Mouse (Mus musculus) liver, embryonic 14.5 days (tissue): Measurements from ENCODE around the gene Pip4k2c. TPM values are rescaled to one million over a fixed set of nuclear protein-coding genes. Genes with fewer than 3 reads are reported as not detected.

Experiments
- ATAC-seq: fragments of 200-750 bp; cut with Nextera tagmentation; 2 replicates; pipeline ENCODE4 v1.8.0; 2017; ENCODE audit warnings: moderate number of reproducible peaks, mild to moderate bottlenecking, moderate library complexity; ENCODE audit not compliant: insufficient read depth
- DNase-seq, 3 experiments: peaks; one replicate each; pipeline ENCODE4 v3.0.0-alpha.2; 2012 to 2013; ENCODE audit warnings: low read depth in 3 of 3, low spot score in 3 of 3
- H3K27ac ChIP-seq: fragments of 300-500 bp; sonication (generic); 2 replicates; pipeline ENCODE4 v1.5.1; 2014; ENCODE audit warnings: moderate library complexity, mild to moderate bottlenecking, control low read depth, inconsistent platforms
- H3K27me3 ChIP-seq: fragments of 300-500 bp; sonication (generic); 2 replicates; pipeline ENCODE4 v1.6.1; 2014; ENCODE audit warnings: mild to moderate bottlenecking, low read length, moderate library complexity; ENCODE audit not compliant: control insufficient read depth, insufficient read depth
- H3K36me3 ChIP-seq: fragments of 300-500 bp; sonication (generic); replicated peaks from 2 replicates; pipeline ENCODE4 v1.6.1; 2014; ENCODE audit warnings: low read depth; ENCODE audit not compliant: control insufficient read depth, insufficient read depth
- H3K4me1 ChIP-seq, 2 experiments: fragments of 200-500 bp in 1 of 2; fragments of 300-500 bp in 1 of 2; sonication (generic) in 1 of 2; replicated peaks; 2 replicates each; pipeline ENCODE4 v1.6.1; 2012 to 2014; ENCODE audit warnings: antibody characterized with exemption in 1 of 2, inconsistent platforms in 1 of 2, low read length in 1 of 2; ENCODE audit not compliant: control insufficient read depth in 2 of 2, insufficient read depth in 2 of 2
- H3K4me2 ChIP-seq: fragments of 300-500 bp; sonication (generic); 2 replicates; pipeline ENCODE4 v1.6.1; 2014; ENCODE audit warnings: low read depth, mild to moderate bottlenecking, control low read depth, moderate library complexity
- H3K4me3 ChIP-seq, 2 experiments: fragments of 200-500 bp in 1 of 2; fragments of 300-500 bp in 1 of 2; sonication (generic) in 1 of 2; 2 replicates each; pipeline ENCODE4 v1.5.1; 2012 to 2014; ENCODE audit warnings: low read depth in 2 of 2, low read length in 2 of 2, mild to moderate bottlenecking in 2 of 2, control low read depth in 1 of 2, inconsistent platforms in 1 of 2, moderate library complexity in 1 of 2; ENCODE audit not compliant: insufficient read depth in 1 of 2
- H3K9ac ChIP-seq: fragments of 300-500 bp; sonication (generic); replicated peaks from 2 replicates; pipeline ENCODE4 v1.6.1; 2014; ENCODE audit warnings: mild to moderate bottlenecking, control low read depth, moderate library complexity
- H3K9me3 ChIP-seq: fragments of 300-500 bp; sonication (generic); 2 replicates; pipeline ENCODE4 v1.6.1; 2016; ENCODE audit warnings: low read length, mixed read lengths; ENCODE audit not compliant: control insufficient read depth
- CTCF ChIP-seq: IDR thresholded peaks from 2 replicates; pipeline ENCODE4 v1.5.1; 2016; ENCODE audit warnings: antibody characterized with exemption, low read depth, control low read depth
- EP300 ChIP-seq: IDR thresholded peaks from 2 replicates; pipeline ENCODE4 v1.6.1; 2016; ENCODE audit warnings: antibody characterized with exemption, low read depth
- WGBS: fragments of 180-500 bp; shearing (Covaris S2); extraction: QIAGEN DNeasy Blood & Tissue Kit; methylation state at CpG from one replicate; pipeline ENCODE4 v1.1.7; 2014; ENCODE audit not compliant: insufficient replicate concordance; 5-methylcytosine and 5-hydroxymethylcytosine counted together
- polyA plus RNA-seq, 2 experiments: library from polyadenylated mRNA; depleted of rRNA in 1 of 2; stranded (reverse) in 1 of 2; unstranded in 1 of 2; fragments of >200 nt; fragmentation: Nextera tagmentation in 1 of 2; extraction: Ambion mirVana in 1 of 2; gene quantifications; 2 replicates each; pipeline versions ENCODE4 v1.2.1 to v1.2.3; 2012 to 2014

Gene Pip4k2c
- polyA plus RNA-seq, 2 experiments, result 25.7 to 31.2 TPM

GRCm38 (mm10) chr10:127167614-127168192 lies 43.7 kb downstream of the Pip4k2c start:
- DNase-seq (no peak), ATAC-seq (no peak)
- no peak overlapping the region for H3K4me3 ChIP-seq
- 45% methylated on average over 10 of the region's 10 CpGs for WGBS
- H3K9me3 ChIP-seq, result no peaks in the 10 kb centered on the region
- no peaks in the 10 kb centered on the region for H3K36me3 ChIP-seq
- no peak overlapping the region for H3K9ac ChIP-seq
- peaks cover 4 to 17% of the 10 kb centered on the region in 2 experiments for H3K4me1 ChIP-seq
- H3K27me3 ChIP-seq, result peaks cover 24% of the 10 kb centered on the region
- peak overlapping the region; percentile 15; the same call in 1 of the 2 replicates for H3K4me2 ChIP-seq
- H3K27ac ChIP-seq, result no peak overlapping the region
- TF ChIP-seq EP300, result no peak
- TF ChIP-seq CTCF, result no peak

- H3K4me3 ChIP-seq, result peak overlapping the region; percentile 54 to 63
- H3K9me3 ChIP-seq, result no peaks in the 10 kb centered on the region
- peak overlapping the region; percentile 96 for H3K4me2 ChIP-seq
- H3K9ac ChIP-seq, result no peak overlapping the region
- no peaks in the 10 kb centered on the region for H3K36me3 ChIP-seq
- no peak for DNase-seq
- TF ChIP-seq CTCF, result no peak
- no peak for TF ChIP-seq EP300
- H3K4me1 ChIP-seq, result peaks cover 4 to 17% of the 10 kb centered on the region in 2 experiments
- H3K27me3 ChIP-seq, result peaks cover 24% of the 10 kb centered on the region
- WGBS, result 23% methylated on average over 15 of the region's 15 CpGs
- no peak for ATAC-seq
- no peak overlapping the region for H3K27ac ChIP-seq
Observed at GRCm38 (mm10) chr10:127166771-127167613, 44.4 kb downstream of the Pip4k2c start.

GRCm38 (mm10) chr10:127166404-127166715 lies 45.0 kb downstream of the Pip4k2c start:
- no peaks in the 10 kb centered on the region for H3K9me3 ChIP-seq
- H3K4me3 ChIP-seq, result peak overlapping the region; percentile 54 to 63
- no peak for TF ChIP-seq CTCF
- TF ChIP-seq EP300, result no peak
- H3K36me3 ChIP-seq, result no peaks in the 10 kb centered on the region
- no peak overlapping the region for H3K27ac ChIP-seq
- WGBS, result 9% methylated on average over 11 of the region's 11 CpGs
- H3K4me1 ChIP-seq, result peaks cover 4 to 17% of the 10 kb centered on the region in 2 experiments
- ATAC-seq (no peak), DNase-seq (no peak)
- peak overlapping the region; percentile 96 for H3K4me2 ChIP-seq
- peaks cover 24% of the 10 kb centered on the region for H3K27me3 ChIP-seq
- peak overlapping the region; percentile 72 for H3K9ac ChIP-seq

- H3K36me3 ChIP-seq, result no peaks in the 10 kb centered on the region
- H3K9me3 ChIP-seq, result no peaks in the 10 kb centered on the region
- no peak overlapping the region for H3K27ac ChIP-seq
- WGBS, result under 1% methylated on average over 56 of the region's 56 CpGs
- peak overlapping the region; percentile 54 to 63 for H3K4me3 ChIP-seq
- TF ChIP-seq CTCF, result no peak
- no peak for TF ChIP-seq EP300
- no peak for DNase-seq
- H3K9ac ChIP-seq, result peak overlapping the region; percentile 72
- peak; percentile 72 for ATAC-seq
- peaks cover 4 to 17% of the 10 kb centered on the region in 2 experiments for H3K4me1 ChIP-seq
- H3K4me2 ChIP-seq, result peak overlapping the region; percentile 96
- peaks cover 24% of the 10 kb centered on the region for H3K27me3 ChIP-seq
Observed at GRCm38 (mm10) chr10:127165654-127166403, 45.6 kb downstream of the Pip4k2c start.

GRCm38 (mm10) chr10:127165354-127165653 lies 46.1 kb downstream of the Pip4k2c start:
- Histone ChIP-seq H3K27me3 (peaks cover 24% of the 10 kb centered on the region), H3K27ac (no peak overlapping the region; the same call in 1 of the 2 replicates), H3K4me1 (peaks cover 4 to 15% of the 10 kb centered on the region in 2 experiments), H3K36me3 (no peaks in the 10 kb centered on the region), H3K4me3 (peak overlapping the region; percentile 54 to 63), H3K4me2 (peak overlapping the region; percentile 96), H3K9ac (peak overlapping the region; percentile 72), H3K9me3 (no peaks in the 10 kb centered on the region)
- ATAC-seq, result peak; percentile 49
- under 1% methylated on average over 41 of the region's 42 CpGs for WGBS
- no peak for TF ChIP-seq EP300
- TF ChIP-seq CTCF, result no peak
- no peak for DNase-seq
